Mouse (Mus musculus) small intestine, adult 2 months (tissue): ENCODE measurements around the gene Znrf3.

ENCODE experiments used
- CTCF ChIP-seq: fragments of 200-500 bp; IDR thresholded peaks from 2 replicates; pipeline ENCODE4 v1.5.1; 2012; ENCODE audit warnings: low read depth, mild to moderate bottlenecking, control low read depth, inconsistent platforms, low read length, moderate library complexity, mixed read lengths; ENCODE audit not compliant: insufficient replicate concordance, insufficient read length; ENCODE audit errors: extremely low read depth
- POLR2A ChIP-seq: fragments of 200-500 bp; IDR thresholded peaks from 2 replicates; pipeline ENCODE4 v1.6.1; 2012; ENCODE audit warnings: low read depth, mild to moderate bottlenecking, control low read depth, inconsistent platforms, low read length, moderate library complexity

- TF ChIP-seq CTCF (no peak), POLR2A (no peak)
Observed at GRCm38 (mm10) chr11:5353032-5353431, 91.6 kb downstream of the Znrf3 start.
